9 mouse cellular contexts compared by ENCODE assay signal in genomic region chr8:45110064-45110812, GRCm38 (mm10). TPM values are rescaled to one million over a fixed set of nuclear protein-coding genes. Genes with fewer than 3 reads are reported as not detected.
A peak's percentile ranks its signal among the peaks of the same experiment; 100 is the strongest.
DNase-seq lines count a peak whose midpoint lies in the region; ATAC-seq and TF ChIP-seq lines count a peak whose summit lies in the region.
"Had no signal": no experiment of that assay in that cellular context is flagged by ENCODE, and none has a peak within 500 bp of the region (broad histone marks: within the 10 kb centered on the region; RNA-seq: fewer than 3 reads in every experiment).

No protein-coding gene starts in this region.

- no peak overlapping the region for H3K27ac ChIP-seq in lung, embryonic 14.5 days (ENCODE audit: low read depth)
- no peak overlapping the region for H3K27ac ChIP-seq in forebrain, embryonic 12.5 days
- H3K27ac ChIP-seq in limb, embryonic 13.5 days: no peak overlapping the region
- H3K27ac ChIP-seq in small intestine, adult 2 months (ENCODE audit: insufficient read depth, low read depth, low read length): no peak overlapping the region

- no peak for TF ChIP-seq POLR2A in small intestine, adult 2 months (IDR thresholded peaks at IDR 0.05; ENCODE audit: low read depth, low read length)

- DNase-seq in lung, embryonic 14.5 days: no peak
- no peak for DNase-seq in lung, postnatal 25 days (ENCODE audit: low spot score)
- no peak for DNase-seq in gastrocnemius, adult 8-10 months (ENCODE audit: low spot score in 2 of 2)
- DNase-seq in cerebellum, adult 8-10 months: no peak
- DNase-seq in frontal cortex, postnatal 10 days (ENCODE audit: low spot score in 2 of 2): no peak

- H3K36me3 ChIP-seq in lung, embryonic 14.5 days (ENCODE audit: insufficient read depth): no peaks in the 10 kb centered on the region
- no peaks in the 10 kb centered on the region for H3K36me3 ChIP-seq in forebrain, embryonic 12.5 days (replicated peaks)
- H3K36me3 ChIP-seq in limb, embryonic 13.5 days: no peaks in the 10 kb centered on the region
- H3K36me3 ChIP-seq in small intestine, adult 2 months (ENCODE audit: control insufficient read depth, insufficient read depth, low read length): no peaks in the 10 kb centered on the region

- H3K4me3 ChIP-seq in lung, embryonic 14.5 days (ENCODE audit: low read depth, low read length): peak overlapping the region; percentile 22
- peak overlapping the region; percentile 27 for H3K4me3 ChIP-seq in forebrain, embryonic 12.5 days (replicated peaks)
- H3K4me3 ChIP-seq in limb, embryonic 13.5 days: peak overlapping the region; percentile 31
- H3K4me3 ChIP-seq in small intestine, adult 2 months (ENCODE audit: low read depth, low read length): peak overlapping the region; percentile 28

- H3K27me3 ChIP-seq in lung, embryonic 14.5 days (ENCODE audit: insufficient read depth, low read length): peaks cover 17% of the 10 kb centered on the region
- peaks cover 6% of the 10 kb centered on the region for H3K27me3 ChIP-seq in forebrain, embryonic 12.5 days
- peaks cover 32% of the 10 kb centered on the region for H3K27me3 ChIP-seq in limb, embryonic 13.5 days
- H3K27me3 ChIP-seq in small intestine, adult 2 months (ENCODE audit: control insufficient read depth, insufficient read depth, low read length): peaks cover 4% of the 10 kb centered on the region

- H3K4me2 ChIP-seq in lung, embryonic 14.5 days: peak overlapping the region; percentile 58
- H3K4me2 ChIP-seq in forebrain, embryonic 12.5 days: peak overlapping the region; percentile 57
- H3K4me2 ChIP-seq in limb, embryonic 13.5 days (replicated peaks): peak overlapping the region; percentile 62

- no peak for TF ChIP-seq CTCF in lung, embryonic 14.5 days (IDR thresholded peaks at IDR 0.05; ENCODE audit: low read depth)
- TF ChIP-seq CTCF in small intestine, adult 2 months (IDR thresholded peaks at IDR 0.05; ENCODE audit: extremely low read depth, insufficient read length, insufficient replicate concordance, low read depth, low read length): no peak

- WGBS in lung, embryonic 14.5 days: 5% methylated on average over 16 of the region's 16 CpGs
- WGBS in forebrain, embryonic 12.5 days: 13% methylated on average over 16 of the region's 16 CpGs
- 6% methylated on average over 16 of the region's 16 CpGs for WGBS in limb, embryonic 13.5 days
- 8% methylated on average over 16 of the region's 16 CpGs for WGBS in small intestine, adult 2 months

- ATAC-seq in lung, embryonic 14.5 days (ENCODE audit: insufficient read depth): no peak
- ATAC-seq in forebrain, embryonic 12.5 days (ENCODE audit: low FRiP score): peak; percentile 57
- ATAC-seq in limb, embryonic 13.5 days (ENCODE audit: low FRiP score, low read depth): peak; percentile 36; the same call in 1 of the 2 replicates

- no peaks in the 10 kb centered on the region for H3K9me3 ChIP-seq in lung, embryonic 14.5 days (ENCODE audit: low read depth, low read length)
- no peaks in the 10 kb centered on the region for H3K9me3 ChIP-seq in forebrain, embryonic 12.5 days
- H3K9me3 ChIP-seq in limb, embryonic 13.5 days: no peaks in the 10 kb centered on the region

- H3K9ac ChIP-seq in lung, embryonic 14.5 days: no peak overlapping the region
- H3K9ac ChIP-seq in forebrain, embryonic 12.5 days: no peak overlapping the region
- H3K9ac ChIP-seq in limb, embryonic 13.5 days: no peak overlapping the region

- H3K4me1 ChIP-seq in lung, embryonic 14.5 days (ENCODE audit: insufficient read depth): no peaks in the 10 kb centered on the region
- peaks cover 4% of the 10 kb centered on the region; the same call in 1 of the 2 replicates for H3K4me1 ChIP-seq in forebrain, embryonic 12.5 days
- peaks cover 20% of the 10 kb centered on the region; the same call in 1 of the 2 replicates for H3K4me1 ChIP-seq in limb, embryonic 13.5 days
- H3K4me1 ChIP-seq in small intestine, adult 2 months (ENCODE audit: control insufficient read depth, insufficient read depth, insufficient read length, low read length): peaks cover 6% of the 10 kb centered on the region; the same call in 1 of the 2 replicates

RNA-seq across cellular contexts. Expression of gene Mtnr1a, which starts 41.3 kb away (rescaled TPM):
- polyA plus RNA-seq in lung, embryonic 14.5 days (2014; fragmentation: Nextera tagmentation; extraction: Ambion mirVana): 0.30 TPM in 1 of 2 replicates, not detected in the other
- polyA plus RNA-seq in forebrain, embryonic 12.5 days (2016; fragmentation: Nextera tagmentation; extraction: Ambion mirVana): 0.11 TPM in 1 of 2 replicates, not detected in the other
- polyA plus RNA-seq in limb, embryonic 13.5 days (2015; fragmentation: Nextera tagmentation; extraction: Ambion mirVana): 0.11 and 0.15 TPM in 2 replicates
- 0.20 TPM in 1 of 2 replicates, not detected in the other for polyA plus RNA-seq in small intestine, adult 2 months (2012; rRNA removed)
- not detected for total RNA-seq in gastrocnemius, adult 8-10 months (2022)
- total RNA-seq: layer of hippocampus, adult 8-10 months had no signal
